Mouse (Mus musculus) mouse trophoblast stem cell (cell line): ENCODE results near the gene Dnajc6.

ENCODE experiments used
- in situ Hi-C, 2 experiments: fragments of 300-500 bp; cut with MseI, MboI; formaldehyde crosslinking; loops; 2 replicates in 1 of 2; 3 replicates in 1 of 2; pipeline ENCODE4 v1.15.1; 2025

The Dnajc6 gene

GRCm38 (mm10) chr4:101683086-101683485 is 186.6 kb downstream of the Dnajc6 start:
- in situ Hi-C loops, result no loop called here

GRCm38 (mm10) chr4:101684821-101685220 is 188.4 kb downstream of the Dnajc6 start:
- in situ Hi-C loops, result no loop called here

- in situ Hi-C loops, result no loop called here
These were observed 189.9 kb downstream of the Dnajc6 start for GRCm38 (mm10) chr4:101686227-101686810.

GRCm38 (mm10) chr4:101689241-101689640 is 192.8 kb downstream of the Dnajc6 start:
- in situ Hi-C loops, result no loop called here

GRCm38 (mm10) chr4:101689645-101690044 is 193.2 kb downstream of the Dnajc6 start:
- in situ Hi-C loops, result no loop called here
